In genomic region chr6:84529912-84530311, GRCm38 (mm10) we compare ENCODE assay signal across 35 mouse cellular contexts.
"Had no signal": no experiment of that assay in that cellular context is flagged by ENCODE, and none has a peak within 500 bp of the region (broad histone marks: within the 10 kb centered on the region; RNA-seq: fewer than 3 reads in every experiment).

No protein-coding gene starts in this region.

- ATAC-seq: hindbrain, embryonic 16.5 days; hindbrain, postnatal 0 days; inflammation-experienced regulatory T-cells, adult 6 months; intestine, embryonic 15.5 days; intestine, embryonic 16.5 days; intestine, postnatal 0 days had no signal

- H3K4me2 ChIP-seq: heart, embryonic 11.5 days; heart, embryonic 12.5 days; heart, embryonic 13.5 days; heart, embryonic 15.5 days; hindbrain, embryonic 12.5 days; hindbrain, embryonic 13.5 days; hindbrain, embryonic 14.5 days; hindbrain, embryonic 15.5 days; intestine, embryonic 15.5 days; kidney, embryonic 15.5 days had no signal

- H3K36me3 ChIP-seq: heart, embryonic 10.5 days; heart, embryonic 12.5 days; heart, embryonic 13.5 days; heart, embryonic 15.5 days; hindbrain, embryonic 10.5 days; hindbrain, embryonic 12.5 days; hindbrain, embryonic 13.5 days; hindbrain, embryonic 15.5 days; intestine, embryonic 15.5 days; kidney, embryonic 15.5 days had no signal

- DNase-seq: heart, postnatal 10 days; heart, postnatal 14 days; heart, postnatal 36 days; heart, postnatal 4 days; kidney, adult 11 months; kidney, adult 18-20 months; kidney, adult 2 months; kidney, adult 8-10 months; kidney, adult 9 months; kidney, postnatal 10 days; kidney, postnatal 14 days; kidney, postnatal 25 days; kidney, postnatal 36 days; kidney, postnatal 4 days; layer of hippocampus, adult 9-11 months; layer of hippocampus, postnatal 36 days had no signal

- H3K9me3 ChIP-seq: heart, embryonic 10.5 days; heart, embryonic 12.5 days; heart, embryonic 15.5 days; hindbrain, embryonic 12.5 days; hindbrain, embryonic 13.5 days; hindbrain, embryonic 15.5 days; intestine, embryonic 15.5 days; kidney, embryonic 15.5 days had no signal

- H3K4me1 ChIP-seq: heart, embryonic 10.5 days; heart, embryonic 12.5 days; heart, embryonic 13.5 days; heart, embryonic 15.5 days; hindbrain, embryonic 10.5 days; hindbrain, embryonic 12.5 days; hindbrain, embryonic 13.5 days; hindbrain, embryonic 15.5 days; intestine, embryonic 15.5 days; kidney, embryonic 15.5 days had no signal

- H3K27me3 ChIP-seq: heart, embryonic 15.5 days; hindbrain, embryonic 12.5 days; hindbrain, embryonic 13.5 days; hindbrain, embryonic 15.5 days; intestine, embryonic 15.5 days had no signal

- H3K4me3 ChIP-seq: heart, embryonic 10.5 days; heart, embryonic 12.5 days; heart, embryonic 13.5 days; heart, embryonic 15.5 days; hindbrain, embryonic 10.5 days; hindbrain, embryonic 12.5 days; hindbrain, embryonic 13.5 days; hindbrain, embryonic 15.5 days; intestine, embryonic 15.5 days; kidney, embryonic 15.5 days; layer of hippocampus, adult 2 months had no signal

- H3K9ac ChIP-seq: heart, embryonic 12.5 days; heart, embryonic 13.5 days; heart, embryonic 15.5 days; hindbrain, embryonic 12.5 days; hindbrain, embryonic 13.5 days; hindbrain, embryonic 14.5 days; hindbrain, embryonic 15.5 days; intestine, embryonic 15.5 days; kidney, embryonic 15.5 days had no signal

- H3K27ac ChIP-seq: heart, embryonic 10.5 days; heart, embryonic 13.5 days; heart, embryonic 15.5 days; hindbrain, embryonic 10.5 days; hindbrain, embryonic 12.5 days; hindbrain, embryonic 13.5 days; hindbrain, embryonic 14.5 days; hindbrain, embryonic 15.5 days; hindbrain, postnatal 0 days; intestine, embryonic 15.5 days; kidney, embryonic 15.5 days; kidney, postnatal 0 days; layer of hippocampus, adult 2 months had no signal
